Mouse (Mus musculus): ENCODE measurements around the gene Glis3. TPM values are rescaled to one million over a fixed set of nuclear protein-coding genes. Genes with fewer than 3 reads are reported as not detected.

Glis3 gene
- polyA plus RNA-seq, 1 experiment from 2014 or later = 8.5 TPM

DNA sequence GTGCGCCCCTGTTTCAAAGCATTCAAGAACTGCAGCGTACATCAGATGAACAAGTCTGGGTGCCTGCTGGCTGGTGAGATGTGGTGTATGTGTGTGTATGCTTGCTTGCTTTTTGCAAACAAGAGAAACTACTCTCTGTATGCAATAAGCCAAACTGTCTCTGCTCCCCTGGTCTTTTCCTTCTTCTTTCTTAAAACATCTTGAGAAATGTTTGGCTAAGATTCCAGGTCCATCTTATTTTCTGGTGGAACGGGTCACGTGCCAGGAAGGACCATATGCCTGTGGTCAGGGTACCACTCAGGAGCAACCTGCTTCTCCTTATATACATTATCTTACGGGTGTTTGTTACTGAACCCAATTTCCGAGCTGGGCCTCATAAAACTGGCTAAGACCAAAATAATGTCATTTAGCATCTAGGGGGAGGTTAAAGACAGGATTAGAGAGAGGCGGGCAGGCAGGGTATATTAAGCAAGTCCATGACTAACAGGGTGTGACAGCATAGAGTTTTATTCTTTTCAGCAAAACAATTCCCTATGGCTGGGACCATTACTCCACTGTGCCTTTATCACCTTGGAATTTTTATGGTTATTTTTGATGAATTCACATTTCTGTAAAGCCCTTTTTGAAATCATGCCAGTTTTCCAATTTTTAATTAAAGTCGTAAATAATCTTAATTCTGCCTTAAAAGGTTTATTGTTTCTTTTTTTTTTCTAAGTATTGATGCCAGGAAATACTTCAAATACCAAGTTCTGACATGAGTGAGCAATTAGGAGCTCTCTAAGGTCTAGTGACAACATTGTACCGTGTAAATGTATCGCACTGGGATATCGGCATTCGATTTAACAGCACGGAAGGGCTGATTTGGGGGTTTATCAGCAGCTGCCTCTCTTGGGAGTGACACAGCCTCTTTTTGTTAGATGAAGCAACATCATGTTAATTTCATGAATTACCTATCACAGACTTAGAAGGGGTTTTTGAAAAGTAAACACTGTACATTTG, 328.5 kb downstream of the Glis3 start:
- Histone ChIP-seq H3K27me3 (no peaks in the 10 kb centered on the region), H3K4me1 (peaks cover 26% of the 10 kb centered on the region), H3K27ac (replicated peaks) (no peak overlapping the region), H3K4me3 (replicated peaks) (no peak overlapping the region), H3K9ac (no peak overlapping the region), H3K4me2 (replicated peaks) (no peak overlapping the region), H3K9me3 (replicated peaks) (no peaks in the 10 kb centered on the region), H3K36me3 (no peaks in the 10 kb centered on the region)
- ATAC-seq (ENCODE audit: insufficient number of reproducible peaks, low FRiP score, low TSS enrichment, low read depth) = no peak
- WGBS = 39% methylated on average over 13 of the region's 13 CpGs

DNA sequence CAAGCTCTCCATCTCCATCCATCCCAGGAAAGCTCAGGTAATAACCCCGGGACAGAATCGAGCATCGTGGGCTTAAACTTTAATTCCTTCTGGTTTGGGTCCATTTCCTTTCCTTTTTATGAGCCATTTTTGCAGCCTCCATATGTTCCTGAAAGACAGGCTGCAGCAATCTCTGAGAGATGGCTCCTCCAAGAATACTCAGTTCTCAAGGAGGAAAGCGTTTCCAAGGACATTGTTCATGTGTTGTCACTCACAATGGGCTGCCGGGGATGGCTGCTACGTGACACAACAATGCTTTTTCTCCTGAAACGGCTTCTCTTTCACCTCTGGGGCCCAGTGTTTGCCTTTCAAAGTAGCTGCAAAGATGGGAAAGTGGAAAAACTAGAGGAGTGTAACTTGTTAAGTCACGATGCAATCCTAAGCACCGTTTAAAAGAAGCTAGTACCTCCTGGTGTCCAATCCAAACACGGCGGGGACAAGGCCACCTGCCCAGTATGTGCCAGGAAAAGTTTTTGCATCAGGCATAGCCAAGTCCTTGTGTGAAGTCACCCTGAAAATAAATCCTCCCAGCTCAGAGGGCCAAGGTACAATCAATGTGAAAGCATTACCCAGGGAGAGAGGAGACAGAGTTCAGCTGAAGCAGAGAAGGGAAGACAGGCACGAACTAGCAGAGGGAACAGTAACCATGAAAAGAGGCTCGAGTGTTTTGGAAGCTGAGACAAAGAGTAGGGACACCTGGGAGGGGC, 332.6 kb downstream of the Glis3 start:
- no peaks in the 10 kb centered on the region for H3K9me3 ChIP-seq (replicated peaks)

DNA sequence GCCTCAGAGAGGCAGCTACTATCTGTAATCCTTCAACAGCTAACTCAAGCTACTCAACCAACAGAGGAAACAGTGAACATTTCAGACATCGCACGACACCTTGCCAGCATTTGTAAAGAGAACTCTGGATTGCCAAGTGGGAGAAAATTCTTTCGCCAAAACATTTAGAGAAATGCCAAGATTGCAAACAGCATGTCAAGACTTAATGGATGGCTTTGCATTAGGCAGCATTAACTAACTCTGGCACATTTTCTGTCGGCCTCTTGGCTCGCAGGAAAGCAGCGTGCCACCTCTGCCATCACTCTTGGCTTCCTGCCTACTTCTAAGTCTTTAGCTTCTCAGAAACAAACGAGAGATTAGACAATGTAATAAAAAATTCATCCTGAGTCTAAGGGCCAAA, 336.2 kb downstream of the Glis3 start:
- ATAC-seq (ENCODE audit: insufficient number of reproducible peaks, low FRiP score, low TSS enrichment, low read depth) = no peak
- no peak overlapping the region for H3K4me2 ChIP-seq (replicated peaks)
- no peak overlapping the region for H3K4me3 ChIP-seq (replicated peaks)
- H3K9ac ChIP-seq = no peak overlapping the region
- no peaks in the 10 kb centered on the region for H3K27me3 ChIP-seq
- H3K9me3 ChIP-seq (replicated peaks) = no peaks in the 10 kb centered on the region
- H3K27ac ChIP-seq (replicated peaks) = no peak overlapping the region
- 65% methylated on average over 7 of the region's 7 CpGs for WGBS
- H3K4me1 ChIP-seq = peaks cover 4% of the 10 kb centered on the region; the same call in 1 of the 2 replicates
- no peaks in the 10 kb centered on the region for H3K36me3 ChIP-seq

More for the DNA sequence above, 332.6 kb downstream of the Glis3 start:
- Histone ChIP-seq H3K4me3 (replicated peaks) (no peak overlapping the region), H3K4me1 (peaks cover 15% of the 10 kb centered on the region), H3K4me2 (replicated peaks) (no peak overlapping the region), H3K27ac (replicated peaks) (no peak overlapping the region), H3K27me3 (no peaks in the 10 kb centered on the region), H3K9ac (no peak overlapping the region), H3K36me3 (no peaks in the 10 kb centered on the region)
- WGBS = 58% methylated on average over 13 of the region's 13 CpGs
- ATAC-seq (ENCODE audit: insufficient number of reproducible peaks, low FRiP score, low TSS enrichment, low read depth) = no peak

GRCm38 (mm10) chr19:28337574-28337973, 342.3 kb downstream of the Glis3 start:
- no peaks in the 10 kb centered on the region for H3K36me3 ChIP-seq
- WGBS = 41% methylated on average over 3 of the region's 3 CpGs
- no peaks in the 10 kb centered on the region for H3K9me3 ChIP-seq (replicated peaks)
- H3K4me3 ChIP-seq (replicated peaks) = no peak overlapping the region
- H3K9ac ChIP-seq = no peak overlapping the region
- ATAC-seq (ENCODE audit: insufficient number of reproducible peaks, low FRiP score, low TSS enrichment, low read depth) = no peak
- H3K27me3 ChIP-seq = no peaks in the 10 kb centered on the region
- H3K27ac ChIP-seq (replicated peaks) = 0 out of 2 replicates have a peak overlapping the region, but pooled peaks have one; percentile 13
- no peak overlapping the region for H3K4me2 ChIP-seq (replicated peaks)
- peaks cover 19% of the 10 kb centered on the region for H3K4me1 ChIP-seq

DNA sequence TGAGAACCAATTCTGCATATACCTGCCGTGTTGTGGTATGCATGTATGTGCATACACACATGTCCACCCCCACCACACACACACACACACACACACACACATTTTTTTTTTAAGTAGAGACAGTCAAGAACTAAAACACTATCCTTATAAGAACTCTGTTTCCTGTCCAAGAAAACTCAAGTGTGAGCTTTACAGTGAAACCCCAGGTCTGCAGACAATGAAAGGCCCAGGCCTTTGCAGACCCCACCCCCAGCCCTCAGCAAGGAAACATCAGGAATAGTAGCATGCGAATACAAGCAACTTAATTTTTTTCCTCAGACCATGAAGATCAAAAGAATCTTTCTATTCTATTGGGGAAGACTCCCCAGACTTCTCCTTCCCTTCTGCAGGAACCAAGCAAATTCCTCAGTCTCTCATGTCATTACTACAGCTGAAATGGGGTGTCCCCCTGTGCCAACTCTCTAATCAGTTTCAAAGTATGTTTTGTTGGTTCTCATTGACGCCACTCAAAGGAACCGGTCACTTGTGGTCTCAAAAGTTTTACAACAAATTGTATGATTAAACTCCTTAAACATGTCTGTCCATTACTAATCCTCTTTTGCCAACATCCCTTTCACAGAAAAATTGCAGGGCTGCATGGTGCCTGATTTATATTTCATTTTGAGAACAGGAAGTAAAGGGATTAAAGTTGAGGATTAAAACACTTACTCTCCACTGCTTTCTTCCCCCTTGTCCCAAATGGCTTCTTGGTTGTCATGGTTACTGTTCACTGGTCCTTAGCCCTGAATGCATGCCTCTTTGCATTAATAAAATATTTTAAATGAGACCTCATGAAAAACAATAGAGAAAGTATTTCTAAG, 343.0 kb downstream of the Glis3 start:
- H3K4me2 ChIP-seq (replicated peaks) = no peak overlapping the region
- no peaks in the 10 kb centered on the region for H3K9me3 ChIP-seq (replicated peaks)
- 49% methylated on average over 4 of the region's 4 CpGs for WGBS
- no peak overlapping the region for H3K9ac ChIP-seq
- H3K36me3 ChIP-seq = no peaks in the 10 kb centered on the region
- ATAC-seq (ENCODE audit: insufficient number of reproducible peaks, low FRiP score, low TSS enrichment, low read depth) = no peak
- H3K27me3 ChIP-seq = no peaks in the 10 kb centered on the region
- peaks cover 19% of the 10 kb centered on the region for H3K4me1 ChIP-seq
- H3K4me3 ChIP-seq (replicated peaks) = no peak overlapping the region
- H3K27ac ChIP-seq (replicated peaks) = no peak overlapping the region

DNA sequence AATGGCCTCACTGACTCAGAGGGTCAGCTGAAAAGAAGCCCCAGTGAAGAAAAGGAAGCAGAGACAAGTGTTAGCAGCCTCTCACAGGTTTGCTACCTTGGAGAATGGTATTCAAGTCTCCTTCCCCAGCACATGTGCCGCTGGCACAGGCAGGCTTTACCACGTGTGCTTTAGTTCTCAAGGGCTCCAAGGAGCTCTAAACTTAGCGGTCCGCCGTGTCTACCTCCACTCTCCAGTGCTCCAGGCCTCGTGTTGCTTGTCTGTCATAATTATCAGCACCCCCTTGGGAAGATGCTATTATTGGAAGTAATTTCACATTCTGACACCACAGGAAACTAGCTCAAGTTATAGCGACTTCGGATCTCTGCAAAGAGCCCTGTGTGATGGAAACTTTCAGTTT, 344.0 kb downstream of the Glis3 start:
- ATAC-seq (ENCODE audit: insufficient number of reproducible peaks, low FRiP score, low TSS enrichment, low read depth) = no peak
- Histone ChIP-seq H3K4me1 (peaks cover 19% of the 10 kb centered on the region), H3K27me3 (no peaks in the 10 kb centered on the region), H3K9ac (no peak overlapping the region), H3K9me3 (replicated peaks) (no peaks in the 10 kb centered on the region), H3K4me2 (replicated peaks) (no peak overlapping the region), H3K4me3 (replicated peaks) (no peak overlapping the region), H3K36me3 (no peaks in the 10 kb centered on the region), H3K27ac (replicated peaks) (no peak overlapping the region)
- 39% methylated on average over 8 of the region's 8 CpGs for WGBS

DNA sequence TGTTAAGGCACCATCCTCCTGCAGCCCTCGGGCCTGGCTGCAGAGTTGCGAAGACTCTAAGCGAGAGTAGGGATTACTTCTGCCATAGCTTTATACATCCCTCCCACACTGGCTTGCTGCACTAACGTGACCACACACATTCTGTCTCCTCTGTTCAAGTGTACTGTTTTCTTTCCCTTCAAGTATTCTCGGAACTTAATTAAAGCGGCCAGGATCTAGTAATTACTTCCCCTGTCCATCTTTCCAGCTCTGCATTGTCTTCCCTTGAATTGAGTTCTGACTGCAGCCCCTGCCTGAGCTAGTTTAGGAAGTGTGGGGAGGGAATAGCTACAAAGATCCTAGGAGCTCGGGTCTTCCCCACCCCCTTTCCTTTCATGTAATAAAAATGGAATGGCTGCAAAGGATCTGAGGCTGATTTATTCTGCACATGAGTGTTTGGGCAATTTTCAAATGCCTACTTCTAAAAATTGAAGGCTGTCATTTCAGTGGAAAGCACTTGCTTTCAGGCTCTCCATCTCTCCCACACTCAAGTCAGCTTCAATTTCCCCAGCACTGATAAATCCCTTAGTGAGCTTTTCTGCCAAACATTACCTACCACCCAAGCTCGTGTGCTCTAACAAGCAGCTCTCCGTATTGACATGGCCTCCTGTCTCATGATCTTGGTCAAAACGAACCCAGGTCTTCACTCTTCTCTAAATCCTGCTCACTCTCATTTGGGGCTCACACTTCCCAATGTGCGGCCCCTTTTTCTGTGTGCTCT, 346.7 kb downstream of the Glis3 start:
- ATAC-seq (ENCODE audit: insufficient number of reproducible peaks, low FRiP score, low TSS enrichment, low read depth) = no peak
- Histone ChIP-seq H3K27me3 (no peaks in the 10 kb centered on the region), H3K4me2 (replicated peaks) (no peak overlapping the region), H3K27ac (replicated peaks) (no peak overlapping the region), H3K9ac (no peak overlapping the region), H3K36me3 (no peaks in the 10 kb centered on the region), H3K4me3 (replicated peaks) (no peak overlapping the region), H3K4me1 (peaks cover 19% of the 10 kb centered on the region), H3K9me3 (replicated peaks) (no peaks in the 10 kb centered on the region)
- 47% methylated on average over 11 of the region's 11 CpGs for WGBS

DNA sequence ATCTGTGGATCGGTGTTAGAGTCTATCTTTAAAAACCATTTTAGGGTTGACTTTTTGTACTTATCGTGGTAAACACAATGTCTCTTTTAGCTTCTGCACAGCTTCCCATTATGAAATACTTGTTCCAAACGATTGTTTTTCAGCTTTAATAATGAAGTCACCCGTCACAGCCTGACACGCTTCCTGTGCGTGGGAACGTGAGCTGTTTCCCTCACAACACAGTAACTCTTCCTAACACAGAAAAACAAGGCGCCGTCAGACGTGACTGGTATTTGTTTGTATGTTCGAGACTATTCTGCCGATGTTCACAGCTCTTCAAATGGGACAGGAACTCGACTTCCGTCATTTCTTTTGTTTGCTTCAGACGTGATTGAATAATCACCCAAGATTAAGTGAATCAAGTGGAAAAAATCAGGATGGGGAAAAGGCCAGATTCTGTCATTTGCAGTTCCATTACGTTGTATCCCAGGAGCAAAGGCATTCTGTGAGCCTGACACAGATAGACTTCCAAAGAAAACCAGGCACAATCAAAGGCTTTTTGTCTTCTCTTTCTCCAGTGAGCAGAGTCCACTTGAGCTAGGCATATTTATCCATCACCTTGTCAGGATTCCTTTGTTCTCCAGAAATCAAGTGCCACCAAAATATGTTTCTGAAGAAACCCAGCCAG, 351.3 kb downstream of the Glis3 start:
- Histone ChIP-seq H3K4me3 (replicated peaks) (no peak overlapping the region), H3K27me3 (no peaks in the 10 kb centered on the region), H3K4me2 (replicated peaks) (no peak overlapping the region), H3K9ac (no peak overlapping the region), H3K4me1 (peaks cover 7% of the 10 kb centered on the region; the same call in 1 of the 2 replicates), H3K27ac (replicated peaks) (no peak overlapping the region), H3K9me3 (replicated peaks) (no peaks in the 10 kb centered on the region), H3K36me3 (no peaks in the 10 kb centered on the region)
- no peak for ATAC-seq (ENCODE audit: insufficient number of reproducible peaks, low FRiP score, low TSS enrichment, low read depth)
- WGBS = 71% methylated on average over 16 of the region's 16 CpGs

DNA sequence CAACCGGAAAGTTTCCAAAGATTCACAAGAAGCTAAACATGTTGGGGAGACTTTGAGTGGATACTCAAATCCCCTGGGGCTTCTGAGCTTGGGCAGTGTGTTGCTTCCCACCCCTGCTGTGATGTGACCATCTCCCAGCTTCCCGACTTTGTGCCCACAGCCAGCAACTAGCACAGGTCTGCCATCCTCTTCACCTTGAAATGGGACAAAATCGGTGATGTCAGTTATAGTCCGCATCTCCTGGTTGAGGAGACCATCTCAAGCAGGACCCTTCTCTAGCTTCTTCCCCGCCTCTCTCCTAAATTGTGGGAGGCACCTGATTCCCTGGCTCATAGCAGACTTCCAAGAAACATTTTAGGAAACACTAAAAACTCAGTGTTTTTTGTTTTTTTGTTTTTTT, 352.3 kb downstream of the Glis3 start:
- 88% methylated on average over 5 of the region's 5 CpGs for WGBS
- ATAC-seq (ENCODE audit: insufficient number of reproducible peaks, low FRiP score, low TSS enrichment, low read depth) = no peak

GRCm38 (mm10) chr19:28306036-28306435, 373.8 kb downstream of the Glis3 start:
- Histone ChIP-seq H3K4me2 (replicated peaks) (no peak overlapping the region), H3K27ac (replicated peaks) (no peak overlapping the region), H3K4me3 (replicated peaks) (no peak overlapping the region), H3K27me3 (no peaks in the 10 kb centered on the region), H3K9ac (no peak overlapping the region), H3K4me1 (no peaks in the 10 kb centered on the region), H3K9me3 (replicated peaks) (no peaks in the 10 kb centered on the region), H3K36me3 (no peaks in the 10 kb centered on the region)
- 54% methylated on average over 6 of the region's 6 CpGs for WGBS
- no peak for ATAC-seq (ENCODE audit: insufficient number of reproducible peaks, low FRiP score, low TSS enrichment, low read depth)

More for the DNA sequence above, 352.3 kb downstream of the Glis3 start:
- Histone ChIP-seq H3K4me1 (no peaks in the 10 kb centered on the region), H3K9me3 (replicated peaks) (no peaks in the 10 kb centered on the region), H3K27me3 (no peaks in the 10 kb centered on the region), H3K9ac (no peak overlapping the region), H3K4me3 (replicated peaks) (no peak overlapping the region), H3K27ac (replicated peaks) (no peak overlapping the region), H3K4me2 (replicated peaks) (no peak overlapping the region), H3K36me3 (no peaks in the 10 kb centered on the region)
